Mouse (Mus musculus) adrenal gland, adult 2 months (tissue): Measurements from ENCODE around the gene Crat. TPM values are rescaled to one million over a fixed set of nuclear protein-coding genes. Genes with fewer than 3 reads are reported as not detected.
"Not testable (repeated sequence)": the region's sequence is repeated elsewhere in the genome, so short reads cannot be mapped to it uniquely, and the experiment has no call there.

Experiments used
- DNase-seq: peaks from one replicate; pipeline ENCODE4 v3.0.0; 2021
- polyA plus RNA-seq: library from polyadenylated mRNA; depleted of rRNA; stranded (reverse); fragments of >200 nt; gene quantifications from 2 replicates; pipeline ENCODE4 v1.2.3, GENCODE M21; 2012
- total RNA-seq, 2 experiments: library from RNA; stranded (reverse); gene quantifications; 2 replicates each; pipeline ENCODE4 v1.2.3; 2021

Crat gene
- total and polyA plus RNA-seq, 3 experiments = 216 to 326 (median 274) TPM

DNA sequence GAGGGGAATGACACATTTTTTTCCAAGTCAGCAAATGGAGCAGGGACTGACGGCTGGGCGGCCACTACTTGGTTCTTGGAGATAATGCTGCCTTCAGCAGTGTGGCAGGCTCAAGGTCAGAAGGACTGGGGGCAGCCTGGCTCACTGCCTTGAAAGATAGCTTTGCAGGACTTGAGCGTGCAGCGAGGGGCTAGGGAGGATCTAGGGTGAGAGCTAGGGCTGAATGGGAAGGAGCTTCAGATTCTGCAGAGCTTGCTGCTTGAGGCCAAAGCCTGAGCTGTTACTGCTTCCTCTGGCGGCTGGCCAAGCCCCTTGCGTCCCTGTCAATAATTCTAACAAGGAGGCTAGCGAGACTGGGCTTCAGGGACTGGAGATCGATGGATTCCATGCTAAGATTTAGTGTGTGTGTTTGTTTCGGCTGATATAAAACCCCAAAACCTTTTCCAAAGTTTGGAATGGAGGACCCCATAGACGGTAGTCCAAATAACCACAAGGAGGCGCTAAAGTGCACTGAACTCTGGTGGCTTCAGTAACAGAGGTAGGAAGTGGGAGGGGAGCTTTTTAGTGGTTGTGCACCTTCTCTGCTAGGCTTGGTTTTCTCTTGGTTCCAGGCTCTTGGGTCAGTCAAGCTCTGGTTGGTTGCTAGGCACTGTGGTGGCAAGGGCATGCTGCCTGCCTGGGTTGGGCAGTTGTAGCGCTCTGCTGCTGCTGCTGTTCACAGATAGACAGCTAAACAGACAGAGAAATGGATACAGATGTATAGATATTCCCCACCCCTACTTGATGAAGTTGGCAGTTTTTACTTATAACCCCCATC lies 25.3 kb upstream of the Crat start:
- peak; percentile 86 for DNase-seq

DNA sequence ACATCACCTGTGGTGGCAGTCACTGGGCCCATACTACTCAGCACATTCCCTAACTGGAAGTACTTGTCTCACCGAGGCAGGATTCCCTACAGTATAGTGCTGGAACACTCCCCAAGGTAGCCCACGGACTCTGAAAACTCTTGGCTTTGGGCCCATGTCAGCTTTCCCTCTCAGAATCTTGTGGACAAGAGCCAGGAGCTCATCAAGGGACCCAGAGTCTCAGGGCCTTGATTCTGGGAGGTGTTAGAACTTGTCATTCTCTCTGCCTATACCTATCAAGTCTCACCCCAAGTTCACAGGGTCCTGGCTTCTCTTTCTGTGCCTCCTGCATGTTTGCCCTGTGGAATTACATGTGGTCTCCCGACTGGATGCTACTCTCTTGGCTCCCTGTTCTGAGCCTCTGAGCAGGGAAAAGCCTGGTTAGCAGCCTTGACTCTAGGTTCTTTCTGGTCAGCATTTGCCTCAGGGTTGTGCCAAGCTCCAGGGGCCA lies 24.6 kb upstream of the Crat start:
- no peak for DNase-seq

GRCm38 (mm10) chr2:30439631-30440030 lies 24.0 kb upstream of the Crat start:
- no peak for DNase-seq

DNA sequence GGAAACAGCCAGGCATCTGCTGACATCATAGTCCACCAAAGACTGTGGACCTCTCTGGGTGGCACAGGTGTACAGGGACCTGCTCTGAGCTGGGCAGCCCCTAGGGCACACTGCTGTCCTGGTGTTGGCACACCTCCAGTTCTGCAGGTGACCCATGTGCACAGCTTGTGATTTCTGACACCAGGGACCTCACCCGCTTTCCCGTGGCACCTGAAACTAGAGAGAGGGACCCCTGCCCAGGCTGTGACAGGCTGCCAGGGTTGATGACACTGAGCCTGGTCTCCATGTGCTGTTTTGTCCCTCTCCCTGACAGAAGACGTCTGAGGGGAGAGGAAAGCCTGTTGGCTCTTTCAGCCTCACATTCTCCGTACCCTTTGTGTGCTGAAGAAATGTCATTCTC lies 22.2 kb upstream of the Crat start:
- DNase-seq = no peak

GRCm38 (mm10) chr2:30436809-30437208 lies 21.2 kb upstream of the Crat start:
- DNase-seq = no peak

DNA sequence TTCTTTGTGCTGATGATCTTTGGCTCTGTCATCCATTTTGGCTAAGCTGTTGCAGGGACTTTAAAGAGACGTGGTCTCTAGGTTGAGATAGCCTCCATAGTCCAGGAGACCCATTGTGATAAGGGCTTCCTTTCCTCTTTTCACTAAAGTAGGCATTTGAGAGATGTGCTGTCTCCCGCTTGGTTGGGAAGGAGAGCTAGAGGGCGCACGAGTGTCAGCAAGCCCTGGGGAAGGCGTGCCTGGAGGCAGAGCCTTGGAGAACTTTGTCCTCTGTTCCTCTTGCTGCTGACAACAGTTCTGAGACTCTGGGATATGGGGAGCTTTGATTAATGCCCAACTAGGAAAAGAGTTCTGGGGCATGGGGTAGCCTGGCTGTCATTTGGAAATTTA lies 20.5 kb upstream of the Crat start:
- DNase-seq = peak; percentile 57

- DNase-seq = peak; percentile 79
Observed at GRCm38 (mm10) chr2:30435326-30436155, 19.9 kb upstream of the Crat start.

DNA sequence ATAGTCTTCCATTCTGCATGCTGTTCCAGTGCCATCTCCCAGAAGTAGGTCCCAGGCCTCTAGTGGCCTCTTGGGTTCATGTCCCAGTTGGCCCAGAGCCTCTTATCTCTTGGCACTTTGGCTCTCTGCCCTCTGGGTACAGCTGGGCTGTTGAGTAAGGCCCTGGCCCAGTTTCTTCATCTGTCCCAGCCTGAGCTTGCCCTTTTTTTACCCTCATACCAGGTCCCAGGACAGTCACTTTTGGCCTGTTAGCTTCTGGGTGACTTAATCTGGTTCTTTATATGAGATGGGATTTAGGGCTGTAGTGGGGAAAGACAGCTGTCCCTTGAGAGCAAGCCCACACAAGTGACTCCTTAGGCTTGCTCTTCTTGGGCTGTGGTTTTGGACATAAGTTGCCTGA lies 13.5 kb upstream of the Crat start:
- peak; percentile 92 for DNase-seq

DNA sequence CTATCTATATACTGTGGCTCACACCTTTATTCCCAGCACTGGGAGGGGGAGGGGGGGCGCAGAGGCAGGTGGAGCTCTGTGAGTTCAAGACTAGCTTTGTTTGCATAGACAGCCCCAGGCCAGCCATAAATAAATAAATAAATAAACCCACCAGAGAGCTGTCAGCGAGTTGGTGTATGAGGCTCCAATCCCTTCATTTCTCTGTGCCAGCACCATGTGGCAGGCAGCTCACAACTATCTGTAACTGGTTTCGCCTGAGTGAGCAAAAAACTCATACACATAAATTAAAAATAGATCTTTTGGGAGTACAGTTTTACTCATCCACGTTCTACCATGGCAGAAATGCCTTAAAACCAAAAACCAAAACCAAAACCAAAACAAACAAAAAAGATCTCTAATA lies 5.8 kb upstream of the Crat start:
- DNase-seq = no peak

- DNase-seq = no peak
Observed at GRCm38 (mm10) chr2:30419112-30419511, 3.5 kb upstream of the Crat start.

DNA sequence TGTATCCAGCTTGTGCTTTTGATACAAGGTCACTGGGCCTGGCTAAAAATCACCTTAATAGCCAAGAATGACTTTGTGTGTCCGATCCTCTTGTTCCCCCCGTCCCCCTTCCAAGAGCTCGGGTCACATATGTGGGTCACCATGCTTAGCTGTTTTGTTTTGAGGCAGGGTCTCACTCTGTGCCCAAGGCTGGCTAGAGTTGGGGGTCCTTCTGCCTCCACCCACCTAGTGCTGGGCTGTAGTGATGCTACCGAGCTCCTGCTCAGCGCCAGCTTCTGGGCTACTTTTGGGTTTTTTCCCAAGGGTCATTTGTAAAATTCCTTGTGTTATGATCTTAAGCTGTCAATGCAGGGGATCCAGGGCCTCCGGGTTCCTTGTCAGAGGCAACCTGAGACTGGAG lies 2.6 kb upstream of the Crat start:
- DNase-seq = no peak

DNA sequence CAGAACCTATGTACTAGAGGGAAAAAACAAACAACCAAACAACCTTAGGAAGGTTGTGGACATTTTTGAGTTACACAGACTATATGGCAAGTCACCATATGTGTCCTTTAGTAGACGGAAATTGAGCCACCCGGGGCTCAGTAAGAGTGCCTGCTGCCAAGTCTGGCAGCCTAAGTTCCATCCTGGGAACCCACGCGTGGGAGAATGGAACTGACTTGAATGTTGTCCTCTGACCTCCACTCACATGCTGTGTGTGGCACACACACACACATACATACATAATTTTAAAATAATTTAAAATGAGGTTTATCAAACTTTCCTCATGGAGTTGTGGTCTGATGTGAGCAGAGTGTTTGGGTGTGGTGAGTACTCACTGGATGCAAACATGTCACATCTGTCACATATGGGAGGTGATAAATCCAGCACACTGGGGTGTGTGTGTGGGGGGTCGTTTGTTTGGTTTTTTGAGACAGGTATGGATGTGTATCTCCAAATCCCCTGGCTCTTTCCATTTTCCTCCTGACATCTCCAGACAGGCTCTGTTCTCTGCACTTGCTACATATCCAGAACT lies 2.1 kb upstream of the Crat start:
- DNase-seq = no peak

- DNase-seq = not testable (repeated sequence)
Observed at GRCm38 (mm10) chr2:30417154-30417553, 1.5 kb upstream of the Crat start.

DNA sequence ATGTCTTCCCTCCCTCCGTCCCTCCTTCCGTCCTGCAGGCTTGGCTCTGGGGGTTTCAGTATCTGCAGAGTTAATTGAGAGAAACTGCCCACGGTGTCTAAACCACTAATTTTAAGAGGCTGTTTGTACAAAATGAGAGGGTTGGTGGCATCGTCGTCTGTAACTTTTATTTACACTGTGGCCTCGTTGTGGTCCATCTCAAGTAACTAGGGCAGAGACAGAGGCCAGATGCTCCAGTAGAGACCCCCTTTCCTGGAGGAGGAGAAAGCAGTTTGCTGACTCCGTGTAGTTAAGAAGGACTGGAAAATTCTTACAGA lies 994 bp upstream of the Crat start:
- no peak for DNase-seq

DNA sequence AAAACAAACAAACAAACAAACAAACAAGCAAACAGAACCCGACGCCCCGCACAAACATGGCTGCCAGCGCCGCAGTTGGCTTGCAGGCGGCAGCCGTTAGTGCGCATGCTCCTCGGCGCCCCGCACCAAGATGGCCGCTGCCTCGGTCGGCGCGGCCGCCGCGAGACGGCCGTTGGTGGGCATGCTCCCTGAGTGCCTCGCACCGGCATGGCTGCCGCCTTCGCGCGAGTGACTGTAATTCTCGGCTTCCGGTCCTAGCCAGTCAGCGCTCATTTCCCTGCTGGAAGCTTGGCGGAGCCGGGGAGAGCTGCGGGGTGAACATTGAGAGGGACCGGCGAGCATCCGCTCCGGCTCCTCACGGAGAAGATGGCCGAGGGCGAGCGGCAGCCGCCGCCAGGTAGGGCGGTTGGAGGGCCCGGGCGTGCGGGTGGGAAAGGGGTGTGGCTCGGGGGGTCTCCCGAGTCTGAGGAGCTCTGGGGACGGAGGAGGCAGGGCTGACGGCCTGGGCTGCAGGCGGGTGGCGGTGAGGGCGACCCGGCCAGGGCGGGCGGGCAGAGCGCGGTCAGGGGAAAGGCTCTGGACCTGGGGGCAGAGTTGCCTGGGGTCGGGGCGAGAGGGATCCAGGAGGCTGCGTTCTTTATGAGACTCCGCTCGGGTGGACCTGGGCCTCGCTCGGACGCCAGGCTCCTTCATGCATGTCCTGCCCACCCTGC lies 479 bp upstream of the Crat start, which contains the start of gene Ptpa:
TSS of gene Ptpa (plus strand) at position 104 of the 713 bp plus-strand sequence.
- DNase-seq = peak; percentile 93

GRCm38 (mm10) chr2:30414681-30415080 lies 932 bp downstream of the Crat start:
- no peak for DNase-seq

- peak; percentile 48 for DNase-seq
Observed at GRCm38 (mm10) chr2:30414101-30414500, 1.5 kb downstream of the Crat start.

- no peak for DNase-seq
Observed at GRCm38 (mm10) chr2:30413038-30413973, 2.3 kb downstream of the Crat start.

DNA sequence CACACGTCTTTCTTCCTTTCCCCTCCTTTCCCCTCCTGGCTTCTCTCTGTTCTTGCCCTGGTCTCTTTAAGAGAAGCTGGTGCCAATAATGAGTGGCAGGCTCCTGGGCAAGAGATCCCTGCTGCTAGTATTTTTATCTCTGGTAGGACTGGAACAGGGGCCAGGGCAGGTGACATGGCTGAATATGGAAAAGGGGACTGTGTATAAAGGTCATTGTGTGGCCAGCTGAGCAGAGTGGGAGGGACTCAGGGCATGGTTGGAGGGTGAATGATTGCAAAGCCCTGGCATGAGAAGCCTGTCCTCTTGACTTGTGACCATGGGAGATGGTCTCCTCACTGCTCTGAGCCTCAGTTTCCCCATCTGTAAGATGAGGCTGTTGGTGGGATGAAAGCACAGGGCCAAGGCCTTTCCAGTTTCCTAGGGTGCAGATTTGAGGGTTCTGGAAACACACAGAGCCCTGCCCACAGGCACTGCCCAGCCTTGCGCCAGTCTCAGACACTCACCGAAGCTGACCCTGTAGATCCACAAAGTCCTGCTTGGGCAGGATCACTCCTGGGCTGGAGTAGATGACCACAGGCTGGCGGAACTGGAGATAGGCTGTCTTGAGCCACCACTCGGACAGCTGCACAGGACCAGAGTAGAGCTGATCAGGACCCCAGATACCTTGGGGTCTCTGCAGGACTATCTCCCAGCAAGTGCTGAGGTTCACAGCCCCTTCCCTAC lies 6.0 kb downstream of the Crat start:
- DNase-seq = peak; percentile 59

DNA sequence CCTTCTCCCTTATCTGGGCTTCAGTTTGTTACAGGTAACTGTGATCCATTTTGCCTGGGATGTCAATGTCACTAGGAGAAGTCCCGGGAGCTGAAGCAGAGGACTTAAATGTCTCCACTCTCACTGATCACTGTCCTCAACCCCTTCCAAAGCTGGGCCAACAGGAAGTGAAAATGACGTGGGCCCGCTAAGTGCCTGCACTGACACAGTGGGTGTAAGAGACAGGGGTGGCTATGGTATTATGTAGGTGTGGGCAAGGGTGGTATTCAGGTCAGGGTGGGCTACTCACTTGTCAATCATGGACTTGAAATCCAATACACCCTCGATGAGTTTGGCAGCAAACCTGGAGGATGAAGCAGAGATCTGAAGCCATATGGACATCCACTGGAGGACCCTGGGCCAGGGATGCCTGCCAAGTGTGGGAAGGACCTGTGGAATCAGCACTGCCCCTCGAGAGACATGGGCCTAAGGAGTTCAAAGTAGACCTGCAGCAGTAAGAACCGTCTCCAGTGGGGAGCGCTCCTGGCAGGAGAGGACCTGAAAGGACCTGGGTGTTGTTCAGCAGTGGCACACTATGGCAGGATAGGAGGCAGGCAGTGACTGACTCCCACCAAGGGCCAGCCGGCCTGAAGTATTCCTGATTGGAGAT lies 7.0 kb downstream of the Crat start:
- DNase-seq = no peak
